Mouse (Mus musculus) lung, postnatal 0 days (tissue): ENCODE measurements around the gene Ppp2r5a.
"Not testable (repeated sequence)": the region's sequence is repeated elsewhere in the genome, so short reads cannot be mapped to it uniquely, and the experiment has no call there.

Experiments
- CTCF ChIP-seq: IDR thresholded peaks from 2 replicates; pipeline ENCODE4 v1.5.1; 2016; ENCODE audit warnings: antibody characterized with exemption, mild to moderate bottlenecking
- EP300 ChIP-seq: IDR thresholded peaks from 2 replicates; pipeline ENCODE4 v1.6.1; 2016; ENCODE audit warnings: antibody characterized with exemption, mild to moderate bottlenecking, control low read depth

DNA sequence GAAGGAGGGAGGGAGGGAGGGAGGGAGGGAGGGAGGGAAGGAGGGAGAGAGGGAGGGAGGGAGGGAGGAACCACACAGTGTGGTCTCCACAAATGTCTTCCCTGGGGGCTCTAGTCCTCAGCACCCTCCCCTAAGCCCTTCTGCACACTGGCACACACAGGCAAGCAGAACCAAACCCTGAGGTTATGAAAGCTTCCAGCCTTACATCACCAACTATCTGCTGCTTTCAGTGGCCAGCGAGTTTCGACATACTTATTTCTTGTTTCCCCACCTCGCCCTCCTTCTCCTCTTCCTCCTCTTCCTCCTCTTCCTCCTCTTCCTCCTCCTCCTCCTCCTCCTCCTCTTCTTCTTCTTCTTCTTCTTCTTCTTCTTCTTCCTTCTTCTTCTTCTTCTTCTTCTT is 19.6 kb upstream of the Ppp2r5a start:
- TF ChIP-seq CTCF, EP300: not testable (repeated sequence)
